Mouse (Mus musculus): ENCODE measurements around the gene Vil1. TPM values are rescaled to one million over a fixed set of nuclear protein-coding genes. Genes with fewer than 3 reads are reported as not detected.

The Vil1 gene
- polyA plus RNA-seq (2012; rRNA removed) = 0.71 and 0.74 TPM in 2 replicates

GRCm38 (mm10) chr1:74408589-74409504 is at the start of gene Vil1:
Gene Vil1, plus strand, starts transcription at chr1:74409376.

GRCm38 (mm10) chr1:74361812-74362211 is 47.4 kb upstream of the Vil1 start, which contains the start of gene Catip:
Gene Catip, plus strand, starts transcription at chr1:74362108.

GRCm38 (mm10) chr1:74374980-74375379 is 34.2 kb upstream of the Vil1 start, which contains the start of gene Slc11a1:
Gene Slc11a1, plus strand, starts transcription at chr1:74375195.

GRCm38 (mm10) chr1:74390924-74391748 is 18.0 kb upstream of the Vil1 start, which contains the start of gene Ctdsp1:
Gene Ctdsp1, plus strand, starts transcription at chr1:74391509.

Other genes starting within 250 kb of the Vil1 start
- not detected in 2 replicates for gene Cxcr1, start 214.7 kb upstream of the Vil1 start, polyA plus RNA-seq (2012; rRNA removed)
- 114 and 121 TPM in 2 replicates for gene Arpc2, start 173.3 kb upstream of the Vil1 start, polyA plus RNA-seq (2012; rRNA removed)
- 0.32 and 0.37 TPM in 2 replicates for gene Gpbar1, start 130.8 kb upstream of the Vil1 start, polyA plus RNA-seq (2012; rRNA removed)
- gene Aamp, start 124.6 kb upstream of the Vil1 start, polyA plus RNA-seq (2012; rRNA removed) = 69.0 and 74.8 TPM in 2 replicates
- gene Pnkd, start 124.4 kb upstream of the Vil1 start, polyA plus RNA-seq (2012; rRNA removed) = 23.2 and 24.3 TPM in 2 replicates
- 15.5 and 21.6 TPM in 2 replicates for gene Tmbim1, start 103.8 kb upstream of the Vil1 start, polyA plus RNA-seq (2012; rRNA removed)
- 0.13 and 0.16 TPM in 2 replicates for gene Catip, start 47.3 kb upstream of the Vil1 start, polyA plus RNA-seq (2012; rRNA removed)
- 25.1 and 26.1 TPM in 2 replicates for gene Slc11a1, start 34.2 kb upstream of the Vil1 start, polyA plus RNA-seq (2012; rRNA removed)
- gene Ctdsp1, start 17.9 kb upstream of the Vil1 start, polyA plus RNA-seq (2012; rRNA removed) = 44.9 and 47.5 TPM in 2 replicates
- 16.1 and 16.8 TPM in 2 replicates for gene Cnot9, start 96.7 kb downstream of the Vil1 start, polyA plus RNA-seq (2012; rRNA removed)
- not detected in 2 replicates for gene Plcd4, start 133.5 kb downstream of the Vil1 start, polyA plus RNA-seq (2012; rRNA removed)
- 2.8 and 3.0 TPM in 2 replicates for gene Usp37, start 134.9 kb downstream of the Vil1 start, polyA plus RNA-seq (2012; rRNA removed)
- gene Zfp142, start 178.9 kb downstream of the Vil1 start, polyA plus RNA-seq (2012; rRNA removed) = 2.0 and 2.5 TPM in 2 replicates
- gene Bcs1l, start 178.9 kb downstream of the Vil1 start, polyA plus RNA-seq (2012; rRNA removed) = 9.5 and 10.3 TPM in 2 replicates
- gene Rnf25, start 192.0 kb downstream of the Vil1 start, polyA plus RNA-seq (2012; rRNA removed) = 29.2 and 31.2 TPM in 2 replicates
- 0.19 and 0.23 TPM in 2 replicates for gene Stk36, start 192.1 kb downstream of the Vil1 start, polyA plus RNA-seq (2012; rRNA removed)

All from liver, embryonic 18 days (tissue).